Mouse (Mus musculus): Measurements from ENCODE around the gene Ttc27. TPM values are rescaled to one million over a fixed set of nuclear protein-coding genes. Genes with fewer than 3 reads are reported as not detected.

Gene Ttc27
- polyA plus RNA-seq, 1 experiment from 2014 or later = 21.8 TPM

DNA sequence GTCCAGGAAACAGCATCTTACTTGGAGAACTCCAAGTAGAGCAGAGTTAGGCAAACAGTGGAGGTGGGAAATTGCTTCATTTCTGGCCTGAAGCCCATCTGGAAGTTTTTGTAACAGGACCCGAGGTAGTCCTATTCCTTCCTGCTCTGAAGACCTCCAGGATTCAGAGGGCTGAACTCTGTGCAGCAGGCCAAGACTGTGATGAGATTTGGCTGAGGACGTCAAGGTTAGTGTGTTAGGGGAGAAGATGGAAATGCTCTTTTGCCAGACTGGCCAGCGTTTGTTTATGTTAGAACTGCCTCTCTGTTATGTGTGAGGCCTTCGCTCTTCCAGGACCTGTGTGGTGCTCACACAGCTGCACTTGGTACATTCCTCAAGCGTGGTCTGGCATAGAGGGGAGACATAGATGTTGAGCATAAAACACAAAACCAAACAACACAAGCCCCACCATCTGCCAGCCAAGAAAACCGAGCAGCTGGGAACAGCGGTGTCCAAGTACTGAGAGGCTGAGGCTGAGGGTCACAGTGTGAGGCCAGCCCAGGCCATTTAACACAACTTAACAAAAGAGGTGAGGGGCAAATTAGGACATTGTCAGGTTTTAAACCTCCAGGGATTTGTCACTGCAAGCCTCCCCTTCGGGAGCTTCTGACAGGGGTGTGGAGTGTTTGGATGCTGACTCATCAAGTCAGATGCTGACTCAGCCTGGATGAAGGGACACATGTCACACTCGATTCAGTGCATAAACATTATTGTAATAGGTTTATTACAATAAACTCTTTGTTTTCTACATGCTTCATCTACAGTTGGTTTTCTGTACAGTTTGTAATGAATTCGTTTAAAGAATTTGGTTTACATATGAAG lies 128.7 kb downstream of the Ttc27 start:
- Histone ChIP-seq H3K4me3 (no peak overlapping the region), H3K4me2 (no peak overlapping the region), H3K4me1 (peaks cover 35% of the 10 kb centered on the region), H3K9ac (no peak overlapping the region), H3K36me3 (no peaks in the 10 kb centered on the region), H3K27me3 (replicated peaks) (no peaks in the 10 kb centered on the region), H3K27ac (peak overlapping the region; percentile 62; the same call in 1 of the 2 replicates), H3K9me3 (replicated peaks) (no peaks in the 10 kb centered on the region)
- WGBS (ENCODE audit: insufficient replicate concordance) = 66% methylated on average over 10 of the region's 10 CpGs
- ATAC-seq = peak; percentile 64; the same call in 1 of the 2 replicates

DNA sequence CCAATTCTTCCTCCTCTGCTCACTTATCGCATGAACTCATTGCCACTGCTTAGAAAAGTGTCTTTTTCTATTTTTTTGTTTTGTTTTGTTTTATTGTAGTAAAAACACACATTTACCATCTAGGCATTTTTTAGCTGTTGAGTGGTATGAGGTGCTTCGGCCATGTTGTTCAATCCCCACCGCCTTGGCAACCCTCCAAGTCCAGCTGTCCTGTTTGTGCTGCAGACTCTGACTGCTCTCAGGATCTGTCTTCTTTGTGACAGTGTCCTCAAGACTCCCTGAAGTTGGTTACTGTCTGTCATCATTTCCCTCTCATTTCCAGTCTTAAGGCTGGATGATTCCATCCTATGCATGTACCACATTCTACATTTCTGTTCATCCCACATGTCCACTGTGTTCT lies 132.7 kb downstream of the Ttc27 start:
- 79% methylated on average over 3 of the region's 3 CpGs for WGBS (ENCODE audit: insufficient replicate concordance)

GRCm38 (mm10) chr17:74859298-74859697 lies 141.8 kb downstream of the Ttc27 start:
- Histone ChIP-seq H3K36me3 (peaks cover 20% of the 10 kb centered on the region), H3K9me3 (replicated peaks) (no peaks in the 10 kb centered on the region), H3K9ac (no peak overlapping the region), H3K4me2 (no peak overlapping the region), H3K4me3 (no peak overlapping the region), H3K4me1 (peaks cover 28% of the 10 kb centered on the region), H3K27ac (no peak overlapping the region), H3K27me3 (replicated peaks) (no peaks in the 10 kb centered on the region)
- no peak for ATAC-seq
- WGBS (ENCODE audit: insufficient replicate concordance) = 70% methylated on average over 2 of the region's 2 CpGs

More for the DNA sequence above, 132.7 kb downstream of the Ttc27 start:
- Histone ChIP-seq H3K4me2 (no peak overlapping the region), H3K36me3 (no peaks in the 10 kb centered on the region), H3K27me3 (replicated peaks) (no peaks in the 10 kb centered on the region), H3K9ac (no peak overlapping the region), H3K4me3 (no peak overlapping the region), H3K4me1 (peaks cover 18% of the 10 kb centered on the region), H3K9me3 (replicated peaks) (no peaks in the 10 kb centered on the region), H3K27ac (no peak overlapping the region)
- ATAC-seq = no peak

DNA sequence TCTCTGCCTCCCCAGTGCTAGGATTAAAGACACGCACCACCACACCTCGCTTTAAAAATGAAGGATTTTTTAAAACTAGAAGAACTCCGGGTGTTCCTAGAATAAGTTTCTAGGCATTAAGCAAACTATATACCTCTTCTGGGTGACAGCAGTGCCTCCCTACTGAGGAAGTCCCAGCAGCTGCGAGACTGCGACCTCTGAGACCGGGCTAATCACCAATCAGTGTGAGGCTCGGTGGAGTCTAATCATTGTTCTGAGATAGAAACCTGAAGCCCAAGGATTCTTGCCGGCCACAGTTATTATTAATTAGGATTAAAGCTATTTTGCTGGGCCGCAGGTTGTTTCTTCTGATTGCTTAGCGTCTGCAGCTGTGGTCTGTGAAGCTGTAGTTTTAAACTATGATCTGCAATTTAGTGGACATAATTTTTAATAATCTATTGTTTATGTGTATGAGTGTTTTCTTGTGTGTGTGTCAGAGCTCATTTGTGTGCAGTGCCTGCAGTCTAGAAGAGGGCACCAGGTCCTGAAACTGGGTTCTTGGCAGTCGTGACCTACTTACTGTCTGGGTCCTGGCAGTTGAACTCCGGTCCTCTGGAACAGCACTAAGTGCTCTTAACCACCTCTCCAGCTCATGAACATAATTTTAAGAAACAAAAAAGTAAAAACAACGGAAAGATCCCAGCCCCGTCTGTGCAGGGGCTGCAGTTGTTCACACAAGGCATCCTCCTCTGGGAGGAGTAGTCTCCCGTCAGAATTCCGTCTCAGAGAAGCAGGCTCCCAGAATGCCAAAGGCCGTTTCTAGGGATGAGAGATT lies 142.9 kb downstream of the Ttc27 start:
- H3K4me2 ChIP-seq = no peak overlapping the region
- peaks cover 20% of the 10 kb centered on the region for H3K36me3 ChIP-seq
- peaks cover 38% of the 10 kb centered on the region for H3K4me1 ChIP-seq
- H3K4me3 ChIP-seq = no peak overlapping the region
- no peaks in the 10 kb centered on the region for H3K27me3 ChIP-seq (replicated peaks)
- H3K9me3 ChIP-seq (replicated peaks) = no peaks in the 10 kb centered on the region
- ATAC-seq = no peak
- 72% methylated on average over 17 of the region's 17 CpGs for WGBS (ENCODE audit: insufficient replicate concordance)
- H3K9ac ChIP-seq = no peak overlapping the region; the same call in 1 of the 2 replicates
- no peak overlapping the region for H3K27ac ChIP-seq

DNA sequence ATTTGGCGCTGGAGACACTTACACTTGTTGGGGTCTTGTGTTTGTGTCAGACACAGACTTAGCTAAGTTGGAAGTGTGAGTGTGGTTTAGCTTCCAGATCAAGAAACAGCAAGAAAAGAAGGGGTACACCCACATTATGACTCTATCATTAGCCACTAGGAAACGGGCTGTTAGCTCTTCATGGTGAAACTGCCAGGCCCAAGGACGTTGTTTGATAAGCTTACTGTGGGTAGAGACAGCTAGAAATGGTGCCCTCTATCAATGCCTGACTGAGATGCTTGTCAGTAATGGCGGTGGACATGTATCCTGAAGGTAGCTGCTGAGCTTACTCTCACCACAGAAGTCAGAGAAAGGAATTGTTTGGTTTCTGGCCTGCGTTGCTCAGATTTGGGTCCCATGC lies 146.3 kb downstream of the Ttc27 start:
- peak overlapping the region; percentile 58 for H3K27ac ChIP-seq

DNA sequence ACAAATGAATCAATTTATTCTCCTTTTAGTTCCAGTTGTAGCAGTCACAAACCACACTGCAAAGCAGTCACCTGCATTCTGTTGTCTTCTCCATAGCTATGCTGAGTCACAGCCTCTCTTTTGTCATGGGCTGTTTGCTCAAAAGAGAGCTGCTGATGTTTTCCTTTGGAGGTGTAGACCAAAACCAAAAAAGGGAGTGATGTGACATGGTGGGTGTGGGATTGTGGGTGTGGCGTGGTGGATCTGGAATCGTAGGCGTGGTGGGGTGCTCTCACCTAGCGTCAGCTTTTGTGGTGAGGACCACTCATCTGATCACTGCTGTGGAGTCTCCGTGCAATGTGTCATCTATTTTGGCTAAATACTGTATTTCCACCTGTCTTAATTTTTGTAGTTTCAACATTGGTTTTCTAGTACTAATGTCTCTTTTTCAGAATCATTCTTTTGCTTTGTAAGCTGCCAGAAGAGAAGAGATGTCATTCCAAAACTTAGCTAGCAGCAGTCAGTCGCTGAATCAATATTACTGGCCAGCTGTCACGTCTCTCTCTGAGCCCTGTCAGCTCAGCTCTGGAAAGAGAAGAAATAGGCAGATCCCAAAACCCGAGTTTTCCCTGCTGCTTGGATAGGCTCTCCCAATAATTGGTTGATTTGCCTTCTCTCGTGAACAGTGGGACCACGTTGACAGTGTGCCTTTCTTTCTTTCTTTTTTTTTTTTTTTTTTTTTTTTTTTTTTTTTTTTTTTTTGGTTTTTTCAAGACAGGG lies 147.4 kb downstream of the Ttc27 start:
- peaks cover 71% of the 10 kb centered on the region for H3K4me1 ChIP-seq
- 63% methylated on average over 10 of the region's 10 CpGs for WGBS (ENCODE audit: insufficient replicate concordance)
- ATAC-seq = no peak
- H3K27me3 ChIP-seq (replicated peaks) = no peaks in the 10 kb centered on the region
- no peak overlapping the region for H3K9ac ChIP-seq
- no peak overlapping the region for H3K4me3 ChIP-seq
- 0 out of 2 replicates have a peak overlapping the region, but pooled peaks have one; percentile 32 for H3K27ac ChIP-seq
- no peak overlapping the region for H3K4me2 ChIP-seq
- H3K9me3 ChIP-seq (replicated peaks) = no peaks in the 10 kb centered on the region
- H3K36me3 ChIP-seq = 0 out of 2 replicates have a peak, but pooled peaks cover 3% of the 10 kb centered on the region

More for the DNA sequence above, 146.3 kb downstream of the Ttc27 start:
- Histone ChIP-seq H3K4me3 (no peak overlapping the region), H3K4me2 (no peak overlapping the region), H3K27me3 (replicated peaks) (no peaks in the 10 kb centered on the region), H3K9me3 (replicated peaks) (no peaks in the 10 kb centered on the region), H3K4me1 (peaks cover 69% of the 10 kb centered on the region), H3K9ac (no peak overlapping the region), H3K36me3 (0 out of 2 replicates have a peak, but pooled peaks cover 3% of the 10 kb centered on the region)
- 48% methylated on average over 5 of the region's 5 CpGs for WGBS (ENCODE audit: insufficient replicate concordance)
- ATAC-seq = peak; percentile 58

DNA sequence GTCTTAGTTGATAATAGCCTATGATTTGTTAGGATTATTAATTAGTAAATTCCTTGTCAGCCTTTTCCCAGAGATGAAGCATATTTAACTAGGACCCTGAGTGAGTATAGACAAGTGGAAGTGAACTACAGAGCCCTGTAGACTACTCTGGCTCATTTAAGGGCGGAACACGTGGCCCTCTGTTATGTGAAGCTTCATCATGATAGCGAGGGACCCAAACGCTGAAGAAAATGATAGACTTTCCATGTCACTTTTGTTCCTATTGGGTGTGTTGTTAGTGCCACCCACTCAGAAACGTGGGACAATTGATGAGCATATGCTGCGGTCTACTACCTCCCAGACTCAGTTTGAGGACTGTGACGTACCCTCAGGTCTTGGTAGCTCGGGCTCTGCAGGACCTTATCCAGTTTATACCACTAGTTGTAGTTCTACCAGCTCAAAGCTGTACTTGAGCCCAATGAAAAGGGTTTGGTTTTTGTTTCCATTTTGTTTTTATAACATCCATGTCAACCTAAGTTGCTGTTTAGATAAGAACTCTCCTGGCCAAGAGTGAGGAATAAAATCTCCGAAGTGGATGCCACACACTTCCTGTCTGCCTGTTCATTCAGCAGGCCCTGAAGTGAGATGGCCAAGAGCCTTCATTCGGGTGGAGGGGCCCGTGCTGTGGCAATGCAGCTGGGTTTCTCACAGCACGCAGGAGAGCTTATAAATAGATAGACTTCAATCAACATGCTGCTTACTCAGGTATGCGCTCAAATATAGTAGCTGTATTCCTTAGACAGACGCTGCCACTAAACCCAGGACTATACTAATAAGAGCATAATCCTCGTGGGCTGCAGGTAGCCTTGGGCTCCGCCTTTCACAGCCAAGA lies 148.4 kb downstream of the Ttc27 start:
- Histone ChIP-seq H3K4me1 (peaks cover 79% of the 10 kb centered on the region), H3K27ac (peak overlapping the region; percentile 33; the same call in 1 of the 2 replicates), H3K9me3 (replicated peaks) (no peaks in the 10 kb centered on the region), H3K36me3 (no peaks in the 10 kb centered on the region), H3K4me3 (no peak overlapping the region), H3K9ac (no peak overlapping the region), H3K27me3 (replicated peaks) (no peaks in the 10 kb centered on the region), H3K4me2 (no peak overlapping the region)
- WGBS (ENCODE audit: insufficient replicate concordance) = 58% methylated on average over 16 of the region's 16 CpGs
- no peak for ATAC-seq

GRCm38 (mm10) chr17:74866565-74867507 lies 149.3 kb downstream of the Ttc27 start:
- H3K27me3 ChIP-seq (replicated peaks) = no peaks in the 10 kb centered on the region
- WGBS (ENCODE audit: insufficient replicate concordance) = 65% methylated on average over 11 of the region's 11 CpGs
- ATAC-seq = no peak
- H3K4me2 ChIP-seq = no peak overlapping the region
- H3K36me3 ChIP-seq = no peaks in the 10 kb centered on the region
- no peaks in the 10 kb centered on the region for H3K9me3 ChIP-seq (replicated peaks)
- no peak overlapping the region for H3K9ac ChIP-seq
- peaks cover 85% of the 10 kb centered on the region for H3K4me1 ChIP-seq
- peak overlapping the region; percentile 61 for H3K27ac ChIP-seq
- H3K4me3 ChIP-seq = no peak overlapping the region

DNA sequence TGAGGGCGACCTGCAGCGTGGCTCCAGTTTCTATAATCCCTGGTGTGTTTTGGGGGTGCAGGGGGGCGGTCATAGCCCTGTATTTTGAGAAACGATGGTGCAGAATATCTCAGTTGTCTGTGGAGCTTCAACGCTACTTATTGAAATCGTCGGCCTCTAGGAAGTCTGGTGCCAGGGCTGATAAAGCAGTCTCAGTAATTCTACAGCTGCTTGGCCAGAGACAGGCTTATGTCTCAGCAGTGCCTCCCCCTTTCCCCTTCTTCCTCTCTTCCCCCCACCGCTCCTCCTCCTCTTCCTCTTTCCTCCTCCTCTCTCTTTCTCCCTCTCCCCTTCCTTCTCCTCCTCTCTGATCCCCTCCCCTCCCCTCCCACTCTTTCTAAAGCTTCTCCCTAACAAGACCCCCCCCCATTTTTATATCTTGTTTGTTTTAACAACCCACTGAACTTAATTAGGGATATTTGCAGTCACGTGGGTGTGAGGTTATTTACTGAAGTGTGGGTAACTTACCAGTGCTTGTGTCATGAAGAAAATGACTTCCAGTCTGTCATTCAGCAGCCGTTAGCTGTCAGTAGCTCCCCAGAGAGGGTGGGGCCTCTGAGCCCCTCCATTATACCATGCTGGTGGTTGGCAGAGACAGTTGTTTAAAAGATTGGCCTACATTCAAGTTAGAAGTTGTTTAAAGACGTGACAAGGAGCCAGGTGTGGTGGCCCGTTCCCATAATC lies 150.8 kb downstream of the Ttc27 start:
- peak overlapping the region; percentile 61 for H3K27ac ChIP-seq

More for the DNA sequence above, 150.8 kb downstream of the Ttc27 start:
- Histone ChIP-seq H3K9me3 (replicated peaks) (no peaks in the 10 kb centered on the region), H3K4me2 (peak overlapping the region; percentile 44), H3K36me3 (no peaks in the 10 kb centered on the region), H3K27me3 (replicated peaks) (no peaks in the 10 kb centered on the region), H3K9ac (peak overlapping the region; percentile 29; the same call in 1 of the 2 replicates), H3K4me3 (no peak overlapping the region), H3K4me1 (peaks cover 93% of the 10 kb centered on the region)
- WGBS (ENCODE audit: insufficient replicate concordance) = 21% methylated on average over 12 of the region's 12 CpGs
- peak; percentile 50; the same call in 1 of the 2 replicates for ATAC-seq

All from liver, embryonic 12.5 days (tissue).